10 mouse cellular contexts compared by ENCODE assay signal in genomic region chr6:50318590-50319172, GRCm38 (mm10). TPM values are rescaled to one million over a fixed set of nuclear protein-coding genes. Genes with fewer than 3 reads are reported as not detected.
DNase-seq lines count a peak whose midpoint lies in the region; TF ChIP-seq lines count a peak whose summit lies in the region.
"Had no signal": no experiment of that assay in that cellular context is flagged by ENCODE, and none has a peak within 500 bp of the region (broad histone marks: within the 10 kb centered on the region; RNA-seq: fewer than 3 reads in every experiment).

No protein-coding gene starts in this region.

- H3K27ac ChIP-seq in left cerebral cortex, adult 2 months: peak overlapping the region; percentile 84

- H3K4me3 ChIP-seq in left cerebral cortex, adult 2 months: no peak overlapping the region

- TF ChIP-seq POLR2A in brain, embryonic 14.5 days (IDR thresholded peaks at IDR 0.05; ENCODE audit: borderline replicate concordance, extremely low read depth, insufficient read depth, insufficient read length, poor library complexity, severe bottlenecking): no peak

- no peak for TF ChIP-seq CTCF in brain, embryonic 14.5 days (IDR thresholded peaks at IDR 0.05; ENCODE audit: borderline replicate concordance, extremely low read depth, insufficient read depth, insufficient read length)
- TF ChIP-seq CTCF in left cerebral cortex, adult 2 months (IDR thresholded peaks at IDR 0.05): no peak

- DNase-seq in layer of hippocampus, adult 11-12 months (ENCODE audit: low spot score): peak; percentile 35
- DNase-seq in layer of hippocampus, adult 8-10 months (ENCODE audit: low spot score in 2 of 2): no peak
- peak; percentile 34 for DNase-seq in brain, embryonic 14.5 days (ENCODE audit: low read depth)
- peak; percentile 33 to 49 for DNase-seq in left cerebral cortex, adult 2 months (ENCODE audit: extremely low spot score in 1 of 2, low spot score in 2 of 2)
- peak; percentile 51 for DNase-seq in right cerebral cortex, postnatal 14 days
- DNase-seq in lung, postnatal 4 days: no peak
- no peak for DNase-seq in adrenal gland, postnatal 14 days
- DNase-seq: cerebellum, adult 18-20 months; heart, postnatal 36 days; kidney, adult 11 months had no signal

- intact Hi-C loops in left cerebral cortex, adult 2 months (cut with DNase I): loop anchor here (1.0 to 5.0 kb wide), 3 partner anchors 60 to 94 kb away; no protein-coding TSS in a partner anchor

RNA-seq across cellular contexts. Expression of gene Gsdme, which starts 55.0 kb away (rescaled TPM):
- total RNA-seq in layer of hippocampus, adult 8-10 months (2022): 10 to 100 TPM; 10.1 to 13.6 (median 10.9) TPM
- 17.3 and 21.3 TPM in 2 replicates for polyA plus RNA-seq in brain, embryonic 14.5 days (2012; rRNA removed)
- 10 to 100 TPM; 11.8 to 12.1 TPM for total RNA-seq in left cerebral cortex, adult 2 months (2021)
- total RNA-seq in adrenal gland, postnatal 14 days (2021): 1.0 and 2.1 TPM in 2 replicates

Comparison
In these comparisons a context has a peak if more than half of its experiments do, and no peak if none do; other contexts are left out.
1. DNase-seq: peak in layer of hippocampus, adult 11-12 months (single experiment), brain, embryonic 14.5 days (single experiment), left cerebral cortex, adult 2 months (2 of 2) and right cerebral cortex, postnatal 14 days (single experiment); none in layer of hippocampus, adult 8-10 months (0 of 2), lung, postnatal 4 days (0 of 2) and adrenal gland, postnatal 14 days (single experiment).